Mouse (Mus musculus) spleen, adult 12 weeks (tissue): ENCODE results near the gene Sdhc.
"Not testable (repeated sequence)": the region's sequence is repeated elsewhere in the genome, so short reads cannot be mapped to it uniquely, and the experiment has no call there.

Source experiments
- DNase-seq: peaks from one replicate; pipeline ENCODE4 v3.0.0; 2022; ENCODE audit warnings: low spot score

The Sdhc gene

GRCm38 (mm10) chr1:171079825-171080224 is 70.6 kb downstream of the Sdhc start:
- not testable (repeated sequence) for DNase-seq

- DNase-seq = not testable (repeated sequence)
These were observed 71.1 kb downstream of the Sdhc start for GRCm38 (mm10) chr1:171079345-171079744.

GRCm38 (mm10) chr1:171078419-171078818 is 72.0 kb downstream of the Sdhc start:
- not testable (repeated sequence) for DNase-seq

GRCm38 (mm10) chr1:171077955-171078354 is 72.4 kb downstream of the Sdhc start:
- not testable (repeated sequence) for DNase-seq

GRCm38 (mm10) chr1:171077192-171077591 is 73.2 kb downstream of the Sdhc start:
- not testable (repeated sequence) for DNase-seq
